Mouse (Mus musculus): Measurements from ENCODE around the gene Pakap.

GRCm38 (mm10) chr4:57569069-57569355, 1.0 kb downstream of the Pakap start:
- TF ChIP-seq CTCF (IDR thresholded peaks at IDR 0.05; ENCODE audit: low read depth, low read length) = no peak
- TF ChIP-seq TAL1 (conservative IDR thresholded peaks at IDR 0.05; ENCODE audit: low read depth, low read length) = no peak
- no peak for TF ChIP-seq GATA1 (IDR thresholded peaks at IDR 0.05; ENCODE audit: borderline replicate concordance, low read length)
- no peak for TF ChIP-seq POLR2AphosphoS5 (IDR thresholded peaks at IDR 0.05; ENCODE audit: insufficient replicate concordance, low read depth, low read length)

Data from G1E (cell line).